Mouse (Mus musculus) MEL (cell line): Measurements from ENCODE around the gene Ankfy1. TPM values are rescaled to one million over a fixed set of nuclear protein-coding genes. Genes with fewer than 3 reads are reported as not detected.

ENCODE experiments used
- DNase-seq: peaks from one replicate; pipeline ENCODE4 v3.0.0; 2011; ENCODE audit warnings: low read depth, low spot score
- H3K27ac ChIP-seq: 2 replicates; pipeline ENCODE4 v1.5.1; 2012; ENCODE audit warnings: low read depth, mild to moderate bottlenecking, control low read depth, low read length, moderate library complexity; ENCODE audit not compliant: control insufficient read depth
- H3K27me3 ChIP-seq, 2 experiments: fragments of 150-350 bp in 1 of 2; sonication (generic) in 1 of 2; 2 replicates each; pipeline ENCODE4 v1.6.1; 2012; ENCODE audit warnings: low read length in 2 of 2, mild to moderate bottlenecking in 2 of 2, improper control_type of control experiment in 1 of 2, moderate library complexity in 1 of 2; ENCODE audit not compliant: insufficient read depth in 2 of 2, control insufficient read depth in 1 of 2
- H3K36me3 ChIP-seq, 2 experiments: 2 replicates each; pipeline ENCODE4 v1.6.1; 2012 to 2014; ENCODE audit warnings: low read length in 2 of 2, improper control_type of control experiment in 1 of 2, inconsistent platforms in 1 of 2, mild to moderate bottlenecking in 1 of 2; ENCODE audit not compliant: insufficient read depth in 2 of 2, control insufficient read depth in 1 of 2
- H3K4me1 ChIP-seq, 2 experiments: fragments of 150-350 bp in 1 of 2; sonication (generic) in 1 of 2; 2 replicates each; pipeline ENCODE4 v1.6.1; 2012; ENCODE audit warnings: low read length in 2 of 2, improper control_type of control experiment in 1 of 2, mild to moderate bottlenecking in 1 of 2; ENCODE audit not compliant: insufficient read depth in 2 of 2, control insufficient read depth in 1 of 2
- H3K4me3 ChIP-seq, 2 experiments: fragments of 150-350 bp in 1 of 2; sonication (generic) in 1 of 2; 2 replicates each; pipeline ENCODE4 v1.5.1; 2012; ENCODE audit warnings: low read depth in 2 of 2, low read length in 2 of 2, mild to moderate bottlenecking in 2 of 2, moderate library complexity in 2 of 2, control low read depth in 1 of 2, improper control_type of control experiment in 1 of 2; ENCODE audit not compliant: control insufficient read depth in 1 of 2, insufficient read depth in 1 of 2
- H3K79me2 ChIP-seq: 2 replicates; pipeline ENCODE4 v1.6.1; 2012; ENCODE audit warnings: mild to moderate bottlenecking, low read length, moderate library complexity; ENCODE audit not compliant: control insufficient read depth, poor library complexity, insufficient read depth
- H3K9ac ChIP-seq: 2 replicates; pipeline ENCODE4 v1.6.1; 2012; ENCODE audit warnings: low read depth, mild to moderate bottlenecking, control low read depth, low read length, moderate library complexity; ENCODE audit not compliant: control insufficient read depth, poor library complexity, severe bottlenecking
- H3K9me3 ChIP-seq: fragments of 150-350 bp; sonication (generic); replicated peaks from 2 replicates; pipeline ENCODE4 v1.6.1; 2012; ENCODE audit warnings: mild to moderate bottlenecking, low read length, improper control_type of control experiment, moderate library complexity; ENCODE audit not compliant: insufficient read depth
- CHD1 ChIP-seq: IDR thresholded peaks from 2 replicates; pipeline ENCODE4 v1.6.1; 2012; ENCODE audit warnings: low read depth, mild to moderate bottlenecking, inconsistent platforms, low read length, improper control_type of control experiment
- CHD2 ChIP-seq: IDR thresholded peaks from 2 replicates; pipeline ENCODE4 v1.6.1; 2011; ENCODE audit warnings: low read length, improper control_type of control experiment
- CTCF ChIP-seq, 3 experiments: IDR thresholded peaks in 2 of 3; conservative IDR thresholded peaks in 1 of 3; 2 replicates each; pipeline ENCODE4 v1.5.1; 2011 to 2012; ENCODE audit warnings: low read length in 3 of 3, low read depth in 2 of 3, mild to moderate bottlenecking in 2 of 3, improper control_type of control experiment in 1 of 3, inconsistent platforms in 1 of 3, mixed read lengths in 1 of 3, moderate library complexity in 1 of 3; ENCODE audit not compliant: control insufficient read depth in 1 of 3, insufficient read depth in 1 of 3, poor library complexity in 1 of 3, severe bottlenecking in 1 of 3
- ELF1 ChIP-seq: IDR thresholded peaks from 2 replicates; pipeline ENCODE4 v1.6.1; 2014; ENCODE audit warnings: low read depth, mild to moderate bottlenecking, inconsistent platforms, low read length, improper control_type of control experiment, moderate library complexity
- EP300 ChIP-seq, 2 experiments: IDR thresholded peaks; 2 replicates each; pipeline ENCODE4 v1.6.1; 2011; ENCODE audit warnings: improper control_type of control experiment in 2 of 2, low read length in 2 of 2, low read depth in 1 of 2, mild to moderate bottlenecking in 1 of 2
- ETS1 ChIP-seq: IDR thresholded peaks from 2 replicates; pipeline ENCODE4 v1.6.1; 2012; ENCODE audit warnings: low read depth, mild to moderate bottlenecking, inconsistent platforms, low read length, improper control_type of control experiment, moderate library complexity
- GABPA ChIP-seq: IDR thresholded peaks from 2 replicates; pipeline ENCODE4 v1.6.1; 2012; ENCODE audit warnings: low read depth, mild to moderate bottlenecking, inconsistent platforms, low read length, improper control_type of control experiment, moderate library complexity
- GATA1 ChIP-seq: IDR thresholded peaks from 2 replicates; pipeline ENCODE4 v1.6.1; 2011; ENCODE audit warnings: low read depth, low read length, improper control_type of control experiment
- HCFC1 ChIP-seq: IDR thresholded peaks from 2 replicates; pipeline ENCODE4 v1.6.1; 2012; ENCODE audit warnings: low read depth, mild to moderate bottlenecking, inconsistent platforms, low read length, improper control_type of control experiment, moderate library complexity
- JUND ChIP-seq: IDR thresholded peaks from 2 replicates; pipeline ENCODE4 v1.6.1; 2011; ENCODE audit warnings: low read depth, mild to moderate bottlenecking, improper control_type of control experiment, low read length
- KAT2A ChIP-seq: conservative IDR thresholded peaks from 2 replicates; pipeline ENCODE4 v1.6.1; 2012; ENCODE audit warnings: low read depth, low read length, improper control_type of control experiment, inconsistent platforms
- MAFK ChIP-seq: IDR thresholded peaks from 2 replicates; pipeline ENCODE4 v1.6.1; 2011; ENCODE audit warnings: low read depth, mild to moderate bottlenecking, low read length, improper control_type of control experiment, borderline replicate concordance
- MAX ChIP-seq: IDR thresholded peaks from 2 replicates; pipeline ENCODE4 v1.6.1; 2011; ENCODE audit warnings: low read length, improper control_type of control experiment
- MEF2A ChIP-seq: IDR thresholded peaks from 2 replicates; pipeline ENCODE4 v1.6.1; 2014; ENCODE audit warnings: low read depth, mild to moderate bottlenecking, inconsistent platforms, low read length, improper control_type of control experiment; ENCODE audit not compliant: poor library complexity, insufficient replicate concordance, severe bottlenecking; ENCODE audit errors: extremely low read depth
- MXI1 ChIP-seq: IDR thresholded peaks from 2 replicates; pipeline ENCODE4 v1.6.1; 2011; ENCODE audit warnings: mild to moderate bottlenecking, low read depth, low read length, improper control_type of control experiment
- MYB ChIP-seq: IDR thresholded peaks from 2 replicates; pipeline ENCODE4 v1.6.1; 2011; ENCODE audit warnings: mild to moderate bottlenecking, low read depth, low read length, improper control_type of control experiment
- MYC ChIP-seq: IDR thresholded peaks from 2 replicates; pipeline ENCODE4 v1.6.1; 2011; ENCODE audit warnings: low read depth, mild to moderate bottlenecking, low read length, improper control_type of control experiment, moderate library complexity
- NELFE ChIP-seq: IDR thresholded peaks from 2 replicates; pipeline ENCODE4 v1.6.1; 2011; ENCODE audit warnings: low read depth, low read length, improper control_type of control experiment
- NRF1 ChIP-seq: IDR thresholded peaks from 2 replicates; pipeline ENCODE4 v1.6.1; 2014; ENCODE audit warnings: low read depth, mild to moderate bottlenecking, inconsistent platforms, low read length, improper control_type of control experiment, moderate library complexity; ENCODE audit not compliant: poor library complexity, insufficient read depth, severe bottlenecking
- POLR2A ChIP-seq, 2 experiments: IDR thresholded peaks; 2 replicates each; pipeline ENCODE4 v1.6.1; 2011 to 2012; ENCODE audit warnings: low read length in 2 of 2, mild to moderate bottlenecking in 2 of 2, control low read depth in 1 of 2, improper control_type of control experiment in 1 of 2, low read depth in 1 of 2, moderate library complexity in 1 of 2; ENCODE audit not compliant: control insufficient read depth in 1 of 2, insufficient read depth in 1 of 2, poor library complexity in 1 of 2
- POLR2AphosphoS5 ChIP-seq: IDR thresholded peaks from 2 replicates; pipeline ENCODE4 v1.6.1; 2012; ENCODE audit warnings: low read depth, borderline replicate concordance, mild to moderate bottlenecking, inconsistent platforms, low read length, moderate library complexity, mixed read lengths
- RAD21 ChIP-seq: IDR thresholded peaks from 2 replicates; pipeline ENCODE4 v1.6.1; 2011; ENCODE audit warnings: mild to moderate bottlenecking, low read depth, low read length, improper control_type of control experiment
- RCOR1 ChIP-seq: IDR thresholded peaks from 2 replicates; pipeline ENCODE4 v1.6.1; 2012; ENCODE audit warnings: low read depth, mild to moderate bottlenecking, inconsistent platforms, low read length, improper control_type of control experiment
- SIN3A ChIP-seq: IDR thresholded peaks from 2 replicates; pipeline ENCODE4 v1.6.1; 2012; ENCODE audit warnings: low read length, improper control_type of control experiment, inconsistent platforms
- SMC3 ChIP-seq: IDR thresholded peaks from 2 replicates; pipeline ENCODE4 v1.6.1; 2011; ENCODE audit warnings: low read depth, low read length, improper control_type of control experiment
- TAL1 ChIP-seq: IDR thresholded peaks from 2 replicates; pipeline ENCODE4 v1.6.1; 2012; ENCODE audit warnings: mild to moderate bottlenecking, inconsistent platforms, low read length, moderate library complexity, mixed read lengths
- TBP ChIP-seq: IDR thresholded peaks from 2 replicates; pipeline ENCODE4 v1.8.0; 2011; ENCODE audit warnings: low read depth, low read length, improper control_type of control experiment
- UBTF ChIP-seq: IDR thresholded peaks from 2 replicates; pipeline ENCODE4 v1.6.1; 2012; ENCODE audit warnings: low read depth, mild to moderate bottlenecking, inconsistent platforms, low read length, improper control_type of control experiment, moderate library complexity, borderline replicate concordance; ENCODE audit not compliant: insufficient read depth
- USF1 ChIP-seq: IDR thresholded peaks from 2 replicates; pipeline ENCODE4 v1.6.1; 2014; ENCODE audit warnings: low read depth, mild to moderate bottlenecking, inconsistent platforms, low read length, improper control_type of control experiment, moderate library complexity
- USF2 ChIP-seq, 2 experiments: IDR thresholded peaks; 2 replicates each; pipeline ENCODE4 v1.6.1; 2011 to 2012; ENCODE audit warnings: improper control_type of control experiment in 2 of 2, low read length in 2 of 2, borderline replicate concordance in 1 of 2, inconsistent platforms in 1 of 2, low read depth in 1 of 2, mild to moderate bottlenecking in 1 of 2; ENCODE audit not compliant: insufficient read depth in 1 of 2
- ZC3H11A ChIP-seq: IDR thresholded peaks from 2 replicates; pipeline ENCODE4 v1.6.1; 2012; ENCODE audit warnings: low read depth, mild to moderate bottlenecking, inconsistent platforms, low read length, improper control_type of control experiment
- ZKSCAN1 ChIP-seq: IDR thresholded peaks from 2 replicates; pipeline ENCODE4 v1.6.1; 2012; ENCODE audit warnings: low read depth, mild to moderate bottlenecking, inconsistent platforms, low read length, improper control_type of control experiment, moderate library complexity
- ZMIZ1 ChIP-seq: IDR thresholded peaks from 2 replicates; pipeline ENCODE4 v1.6.1; 2012; ENCODE audit warnings: low read depth, mild to moderate bottlenecking, inconsistent platforms, low read length, improper control_type of control experiment, moderate library complexity
- ZNF384 ChIP-seq: IDR thresholded peaks from 2 replicates; pipeline ENCODE4 v1.6.1; 2012; ENCODE audit warnings: low read depth, mild to moderate bottlenecking, inconsistent platforms, low read length, improper control_type of control experiment
- polyA plus RNA-seq, 2 experiments: library from polyadenylated mRNA; stranded (reverse) in 1 of 2; unstranded in 1 of 2; fragments of >175 nt in 1 of 2; fragments of >200 nt in 1 of 2; gene quantifications; 2 replicates each; pipeline versions ENCODE4 v1.2.1 to v1.2.4; 2012; ENCODE audit warnings: low replicate concordance in 2 of 2, low read depth in 1 of 2; ENCODE audit not compliant: insufficient read length in 2 of 2, insufficient read depth in 1 of 2, missing spikeins in 1 of 2
- total RNA-seq: library from RNA; depleted of rRNA; stranded (reverse); fragments of 300-350 nt; gene quantifications from 2 replicates; pipeline ENCODE4 v1.2.3, GENCODE M21; 2012

Ankfy1 gene
- total and polyA plus RNA-seq, 3 experiments, result 60.6 to 153 (median 148) TPM

- H3K79me2 ChIP-seq, result peaks cover 46% of the 10 kb centered on the region
- TF ChIP-seq TBP (0 out of 2 replicates have a peak, but pooled peaks have one; percentile 17), HCFC1 (no peak), MEF2A (no peak), SMC3 (no peak), TAL1 (no peak), JUND (no peak), SIN3A (peak; percentile 64), MXI1 (0 out of 2 replicates have a peak, but pooled peaks have one; percentile 56), KAT2A (no peak), RCOR1 (peak; percentile 42), POLR2AphosphoS5 (no peak), GABPA (no peak), MAX (no peak), NELFE (no peak), USF2 (IDR thresholded peaks at IDR 0.05; ENCODE audit: borderline replicate concordance in 1 of 2, insufficient read depth in 1 of 2, low read depth in 1 of 2, low read length in 2 of 2) (no peak), EP300 (IDR thresholded peaks at IDR 0.05; ENCODE audit: low read depth in 1 of 2, low read length in 2 of 2) (peak; percentile 53 to 66), USF1 (no peak), CHD1 (no peak), ETS1 (peak; percentile 75), MYC (0 out of 2 replicates have a peak, but pooled peaks have one; percentile 41), MYB (no peak), RAD21 (no peak), CHD2 (peak; percentile 41), UBTF (no peak), ZMIZ1 (no peak), ZKSCAN1 (no peak), ZC3H11A (no peak), ZNF384 (no peak), GATA1 (peak; percentile 83), POLR2A (IDR thresholded peaks at IDR 0.05; ENCODE audit: control insufficient read depth in 1 of 2, insufficient read depth in 1 of 2, low read depth in 1 of 2, low read length in 2 of 2, poor library complexity in 1 of 2) (no peak), ELF1 (peak; percentile 86), MAFK (no peak), NRF1 (0 out of 2 replicates have a peak, but pooled peaks have one; percentile 8), CTCF (IDR thresholded peaks at IDR 0.05 in 2 of 3, conservative IDR thresholded peaks at IDR 0.05 in 1 of 3; ENCODE audit: control insufficient read depth in 1 of 3, insufficient read depth in 1 of 3, low read depth in 2 of 3, low read length in 3 of 3, poor library complexity in 1 of 3, severe bottlenecking in 1 of 3) (no peak)
- H3K9me3 ChIP-seq, result no peaks in the 10 kb centered on the region
- no peaks in the 10 kb centered on the region for H3K27me3 ChIP-seq
- H3K27ac ChIP-seq, result peak overlapping the region; percentile 38; the same call in 1 of the 2 replicates
- H3K9ac ChIP-seq, result no peak overlapping the region
- H3K4me1 ChIP-seq, result peaks cover 12 to 23% of the 10 kb centered on the region in 2 experiments
- H3K4me3 ChIP-seq, result no peak overlapping the region
- peak; percentile 88 for DNase-seq
- H3K36me3 ChIP-seq, result peaks cover 0 to 33% of the 10 kb centered on the region in 2 experiments
These were observed 115.4 kb downstream of the Ankfy1 start for GRCm38 (mm10) chr11:72805232-72805631.
